In genomic region chr11:90314606-90315005, GRCm38 (mm10) we compare ENCODE assay signal across 13 mouse cellular contexts.
"Had no signal": no experiment of that assay in that cellular context is flagged by ENCODE, and none has a peak within 500 bp of the region (broad histone marks: within the 10 kb centered on the region; RNA-seq: fewer than 3 reads in every experiment).

No protein-coding gene starts in this region.

- DNase-seq: gastrocnemius, adult 2 months; gastrocnemius, postnatal 10 days; gastrocnemius, postnatal 25 days; heart, adult 18-20 months; heart, postnatal 10 days; heart, postnatal 4 days; kidney, adult 18-20 months; kidney, adult 8-10 months; kidney, postnatal 14 days; kidney, postnatal 36 days; layer of hippocampus, adult 9-11 months; layer of hippocampus, postnatal 36 days; left cerebral cortex, postnatal 4 days had no signal
